Mouse (Mus musculus) left cerebral cortex, postnatal 36 days (tissue): Measurements from ENCODE around the gene Tmigd3. TPM values are rescaled to one million over a fixed set of nuclear protein-coding genes. Genes with fewer than 3 reads are reported as not detected.
A peak's percentile ranks its signal among the peaks of the same experiment; 100 is the strongest.
"Not testable (repeated sequence)": the region's sequence is repeated elsewhere in the genome, so short reads cannot be mapped to it uniquely, and the experiment has no call there.

Experiments
- DNase-seq, 2 experiments: peaks; one replicate each; pipeline ENCODE4 v3.0.0; 2021 to 2022; ENCODE audit warnings: low spot score in 2 of 2, mixed read lengths in 1 of 2
- intact Hi-C: fragments of 180-260 bp; cut with DNase I; formaldehyde crosslinking; loops from one replicate; pipeline ENCODE4 v1.15.1; 2025
- total RNA-seq, 2 experiments: library from RNA; stranded (reverse); gene quantifications; 2 replicates each; pipeline ENCODE4 v1.2.3; 2021

Gene Tmigd3
- total RNA-seq, 2 experiments from 2014 or later, result not detected

DNA sequence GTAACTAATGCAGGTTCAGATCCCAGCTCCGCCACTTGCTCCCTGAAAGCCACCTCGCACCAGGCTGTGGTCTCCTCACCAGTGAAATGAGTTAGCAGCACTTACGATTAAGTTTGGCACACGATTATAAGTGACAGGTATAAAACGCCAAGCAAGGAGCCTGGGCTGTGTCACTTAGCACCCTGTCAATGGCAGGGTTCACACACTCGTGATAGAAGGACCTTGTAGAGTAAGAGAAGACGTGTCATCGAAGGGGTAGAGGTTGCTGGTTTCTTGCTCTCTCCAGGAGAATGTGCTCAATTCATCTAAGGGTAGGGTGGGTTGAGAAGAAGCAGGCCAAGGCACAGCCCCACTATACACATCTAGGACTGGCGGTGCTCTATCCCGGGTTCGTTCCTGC lies 28.2 kb downstream of the Tmigd3 start:
- DNase-seq, result no peak
- intact Hi-C loops, result loop anchor here (5.0 to 10.0 kb wide), 3 partner anchors 124 to 227 kb away; no protein-coding TSS in a partner anchor

DNA sequence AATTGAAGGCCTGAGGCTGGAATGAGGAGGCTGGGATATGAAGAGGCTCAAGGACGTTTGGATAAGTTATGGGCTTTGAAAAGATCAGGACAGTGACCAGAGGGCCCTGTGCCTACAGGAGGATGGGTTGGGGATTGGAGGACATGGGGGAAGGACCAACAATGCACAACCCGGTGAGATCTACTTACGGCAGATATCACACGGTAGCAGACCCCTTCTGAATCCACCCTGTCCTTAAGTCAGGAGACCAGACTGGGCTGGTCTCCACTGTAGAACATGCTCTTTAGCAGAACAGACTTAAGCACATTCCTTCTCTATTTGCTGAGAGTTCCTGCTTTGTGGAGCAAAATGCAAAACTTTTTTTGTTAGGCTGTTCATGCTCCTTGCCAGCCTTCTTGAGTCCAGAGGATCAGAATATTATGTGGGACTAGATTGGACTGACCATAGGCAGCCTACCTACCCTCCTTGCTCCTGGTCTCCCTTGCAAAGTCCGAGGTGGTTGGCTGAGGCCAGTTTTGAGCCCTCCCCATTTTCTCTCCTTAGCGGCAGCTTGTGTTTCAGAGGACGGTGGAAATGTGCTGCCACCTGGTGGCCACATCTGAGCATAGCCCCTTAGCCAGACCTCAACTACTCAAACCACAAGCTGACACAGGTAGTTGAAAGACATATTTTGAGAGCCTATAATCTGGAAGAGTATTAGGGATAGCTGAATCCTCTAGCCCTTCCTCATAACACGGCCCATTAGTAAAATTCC lies 28.9 kb downstream of the Tmigd3 start:
- DNase-seq, result peak; percentile 79
- intact Hi-C loops, result loop anchor here (1.0 to 10.0 kb wide), 4 partner anchors 125 to 227 kb away; partner anchors contain the start of gene Ddx20

DNA sequence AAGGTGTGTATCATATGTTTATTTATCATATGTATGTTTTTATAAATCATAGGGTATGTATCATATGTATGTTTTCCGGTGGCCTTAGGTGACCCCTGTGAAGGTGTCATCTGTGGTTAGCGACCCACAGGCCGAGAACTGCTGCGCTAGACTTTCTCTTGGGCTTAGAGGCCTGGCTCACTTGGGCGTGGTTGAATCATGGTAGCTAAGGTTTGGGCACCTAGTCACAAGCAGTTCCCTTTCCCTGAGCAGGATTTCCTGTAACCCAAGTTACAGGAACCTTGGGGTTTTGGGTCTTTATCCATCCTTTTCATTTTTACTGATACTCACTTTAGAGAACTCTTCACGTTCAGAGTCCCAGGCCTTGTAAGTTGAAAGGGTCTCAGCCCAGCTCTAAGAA lies 29.6 kb downstream of the Tmigd3 start:
- DNase-seq, result no peak
- intact Hi-C loops, result loop anchor here (1.0 kb wide), 1 partner anchor 213 kb away; the partner anchor contains the start of gene Ddx20

DNA sequence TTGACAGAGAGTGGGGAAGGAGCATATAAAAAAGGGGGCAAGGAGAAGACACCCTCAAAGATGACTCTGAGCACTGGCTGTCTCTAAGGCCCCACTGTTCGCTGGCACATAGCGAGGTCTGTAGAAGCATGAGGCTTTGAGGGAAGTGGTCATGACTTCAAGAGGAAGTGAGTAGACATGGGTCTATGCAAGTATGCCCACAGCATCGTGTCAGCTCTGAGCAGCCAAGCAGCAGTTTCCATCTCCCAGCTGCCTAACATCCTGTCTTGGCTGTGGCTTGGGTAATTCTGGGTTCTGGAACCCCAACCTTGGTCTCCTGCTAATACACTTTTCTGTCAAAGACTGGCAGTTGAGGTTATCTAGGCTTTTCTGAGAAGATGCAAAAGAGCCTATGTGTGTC lies 30.0 kb downstream of the Tmigd3 start:
- intact Hi-C loops, result loop anchor here (1.0 kb wide), 1 partner anchor 213 kb away; the partner anchor contains the start of gene Ddx20
- no peak for DNase-seq

DNA sequence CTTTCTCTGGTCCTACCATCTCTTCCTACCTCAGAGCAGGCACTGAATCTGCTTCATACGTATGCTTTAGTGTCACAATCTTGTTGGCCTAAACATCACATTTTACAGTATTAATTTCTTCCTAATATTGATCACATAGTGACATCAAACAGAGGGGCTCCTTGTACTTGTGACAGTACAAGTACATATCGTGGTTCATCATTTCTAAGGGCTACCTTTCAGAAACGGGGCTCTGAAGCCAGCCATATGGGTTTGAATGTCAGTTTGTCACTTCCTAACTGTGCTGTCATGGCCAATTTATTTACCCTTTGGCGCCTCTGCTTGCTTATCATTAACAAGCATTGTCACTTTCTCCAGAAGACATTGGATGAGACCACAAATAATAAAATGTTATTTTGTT lies 30.8 kb downstream of the Tmigd3 start:
- intact Hi-C loops, result no loop called here
- no peak for DNase-seq

DNA sequence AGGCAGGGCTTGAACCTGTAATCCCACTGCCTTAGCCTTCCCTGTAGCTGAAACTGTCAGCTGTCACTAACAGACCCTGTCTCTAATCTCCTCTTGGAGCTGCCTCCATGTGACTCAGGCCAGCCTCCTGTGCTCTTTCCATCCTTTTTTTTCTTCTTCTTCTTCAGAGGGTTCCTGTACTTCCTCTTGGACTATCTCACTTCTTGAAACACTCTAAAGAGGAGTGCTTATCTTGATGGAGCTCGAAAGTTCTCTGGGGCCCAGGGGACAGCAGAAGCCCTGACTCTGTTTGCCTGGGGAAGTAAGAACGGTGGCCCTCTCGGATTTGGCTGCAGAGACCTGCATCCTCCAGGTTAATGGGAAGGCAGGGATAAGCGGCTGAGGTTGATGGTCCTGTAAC lies 33.5 kb downstream of the Tmigd3 start:
- intact Hi-C loops, result no loop called here
- no peak for DNase-seq

DNA sequence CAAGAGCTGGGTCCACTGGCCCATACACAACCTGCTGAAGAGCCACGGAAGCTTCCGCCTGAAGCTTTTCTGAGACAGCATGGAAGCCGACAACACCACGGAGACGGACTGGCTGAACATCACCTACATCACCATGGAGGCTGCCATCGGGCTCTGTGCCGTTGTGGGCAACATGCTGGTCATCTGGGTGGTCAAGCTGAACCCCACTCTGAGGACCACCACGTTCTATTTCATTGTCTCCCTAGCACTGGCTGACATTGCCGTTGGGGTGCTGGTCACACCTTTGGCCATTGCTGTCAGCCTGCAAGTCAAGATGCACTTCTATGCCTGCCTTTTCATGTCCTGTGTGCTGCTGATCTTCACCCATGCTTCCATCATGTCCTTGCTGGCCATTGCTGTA lies 34.0 kb downstream of the Tmigd3 start:
- DNase-seq, result no peak
- intact Hi-C loops, result no loop called here

DNA sequence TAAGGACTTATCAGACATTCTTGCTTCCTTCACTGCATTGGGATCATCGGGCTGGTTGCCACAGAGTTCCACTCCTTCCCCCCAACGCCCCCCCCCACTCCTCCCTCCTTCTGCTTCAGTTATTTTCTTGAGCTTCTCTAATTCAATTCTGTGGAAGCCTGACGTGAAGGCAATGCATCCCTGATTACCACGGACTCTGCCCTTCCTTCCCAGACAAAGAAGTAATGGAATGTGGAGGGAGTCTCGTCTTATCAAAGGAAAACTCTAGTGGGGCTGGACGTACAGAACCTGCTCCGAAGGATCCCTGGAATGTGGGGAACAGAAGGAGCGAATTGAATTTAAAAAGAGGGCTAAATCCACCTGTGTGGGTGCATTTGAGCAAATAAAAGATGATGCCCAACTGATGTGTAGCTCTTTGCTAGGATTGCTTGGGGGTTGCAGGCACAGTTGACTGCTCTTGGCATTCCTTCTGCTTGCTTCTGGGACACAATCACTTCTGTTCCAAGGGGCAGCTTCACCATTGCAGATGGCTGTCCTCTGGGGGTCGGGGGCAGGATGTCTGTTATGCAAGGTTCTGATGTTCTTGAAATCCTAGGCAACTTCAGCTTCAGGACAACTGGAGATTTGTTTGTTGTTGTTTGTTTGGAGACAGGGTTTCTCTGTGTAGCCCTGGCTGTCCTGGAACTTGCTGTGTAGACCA lies 37.4 kb downstream of the Tmigd3 start:
- intact Hi-C loops, result no loop called here
- no peak for DNase-seq

DNA sequence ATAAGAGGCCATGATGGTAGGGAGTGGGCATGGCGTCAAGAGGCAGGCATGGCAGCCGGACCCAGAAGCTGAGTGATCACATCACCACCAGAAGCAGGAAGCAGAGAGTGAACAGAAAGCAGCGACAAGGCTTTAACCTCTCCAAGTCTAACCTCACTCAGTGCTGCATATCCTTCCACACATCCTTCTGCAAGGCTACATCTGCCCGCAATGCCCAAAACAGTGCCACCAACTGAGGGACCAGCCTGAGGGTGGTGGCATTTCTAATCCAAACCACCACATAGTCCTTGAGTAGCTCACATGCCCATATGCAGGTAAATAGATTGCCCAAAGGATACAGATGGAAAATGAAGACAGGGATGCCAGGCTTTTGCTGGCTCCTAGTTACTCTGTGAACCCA lies 38.3 kb downstream of the Tmigd3 start:
- intact Hi-C loops, result no loop called here
- no peak for DNase-seq

DNA sequence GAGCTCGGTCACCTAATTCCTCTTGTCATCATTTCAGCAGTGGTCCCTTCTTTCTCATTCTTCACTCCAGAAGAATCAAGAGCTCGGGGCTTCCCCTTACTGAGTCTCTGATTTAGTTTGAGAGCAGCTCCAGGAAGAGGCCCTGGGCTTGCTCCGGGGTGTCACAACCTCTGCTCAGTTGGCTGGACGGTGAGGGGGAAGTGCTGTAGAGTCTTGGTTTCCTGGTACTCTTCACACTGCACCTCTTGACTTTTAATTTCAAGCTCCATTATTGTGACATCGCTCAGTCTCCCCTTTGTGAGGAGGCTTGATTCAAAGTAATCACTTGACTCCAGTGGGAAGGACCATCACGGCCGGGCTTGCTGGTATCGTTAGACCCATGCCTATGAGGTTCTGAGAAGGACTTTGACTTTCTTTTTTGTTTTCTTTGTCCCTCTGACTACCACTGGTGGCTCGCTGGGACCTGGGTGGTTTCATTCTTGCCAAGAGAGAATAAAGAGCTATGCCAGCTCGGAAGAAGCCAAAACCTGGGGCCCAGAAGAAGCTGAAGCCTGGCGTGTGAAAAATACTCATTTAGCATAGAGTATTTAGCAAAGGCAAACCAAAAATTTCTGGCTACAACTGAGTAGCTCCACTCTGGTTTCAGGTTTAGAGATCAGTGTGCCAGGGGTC lies 40.0 kb downstream of the Tmigd3 start:
- intact Hi-C loops, result no loop called here

DNA sequence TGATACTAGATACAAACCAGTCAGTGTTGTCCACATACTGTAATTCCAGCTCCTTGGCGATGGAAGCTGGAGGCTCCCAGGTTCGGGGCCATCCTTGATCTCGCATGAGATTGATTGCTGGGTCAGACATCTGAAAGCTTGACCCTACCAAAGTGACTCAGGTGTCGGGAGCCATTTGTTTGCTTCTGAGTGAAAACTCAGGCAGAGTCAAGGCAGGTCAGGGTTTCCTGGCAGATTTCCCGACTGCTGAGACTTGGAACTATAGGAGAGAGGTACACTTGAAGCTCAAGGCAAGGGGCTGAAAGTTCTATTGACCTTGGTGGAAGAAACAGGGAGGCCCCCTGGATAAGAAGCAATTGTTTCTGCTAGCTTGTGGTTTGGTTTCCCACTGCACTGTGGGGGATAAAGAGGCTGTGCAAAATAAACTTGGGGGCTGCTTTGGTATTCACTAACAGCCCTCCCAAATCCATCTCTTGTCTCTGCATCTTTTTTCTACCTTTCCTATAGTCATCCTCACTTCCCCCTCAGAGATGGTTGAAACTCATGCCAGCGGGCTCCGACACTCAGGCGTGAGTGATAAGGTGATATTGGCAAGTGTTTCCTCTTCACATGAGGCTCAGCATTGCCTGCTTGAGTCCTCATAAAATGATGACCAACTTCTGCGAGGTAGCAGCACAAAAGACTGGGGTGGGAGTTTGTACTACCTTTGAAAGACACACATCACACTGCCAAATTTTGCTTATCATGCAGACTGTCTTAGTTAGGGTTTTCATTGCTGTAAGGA lies 41.6 kb downstream of the Tmigd3 start:
- intact Hi-C loops, result no loop called here
- DNase-seq, result no peak

More for the DNA sequence above, 40.0 kb downstream of the Tmigd3 start:
- DNase-seq, result no peak

DNA sequence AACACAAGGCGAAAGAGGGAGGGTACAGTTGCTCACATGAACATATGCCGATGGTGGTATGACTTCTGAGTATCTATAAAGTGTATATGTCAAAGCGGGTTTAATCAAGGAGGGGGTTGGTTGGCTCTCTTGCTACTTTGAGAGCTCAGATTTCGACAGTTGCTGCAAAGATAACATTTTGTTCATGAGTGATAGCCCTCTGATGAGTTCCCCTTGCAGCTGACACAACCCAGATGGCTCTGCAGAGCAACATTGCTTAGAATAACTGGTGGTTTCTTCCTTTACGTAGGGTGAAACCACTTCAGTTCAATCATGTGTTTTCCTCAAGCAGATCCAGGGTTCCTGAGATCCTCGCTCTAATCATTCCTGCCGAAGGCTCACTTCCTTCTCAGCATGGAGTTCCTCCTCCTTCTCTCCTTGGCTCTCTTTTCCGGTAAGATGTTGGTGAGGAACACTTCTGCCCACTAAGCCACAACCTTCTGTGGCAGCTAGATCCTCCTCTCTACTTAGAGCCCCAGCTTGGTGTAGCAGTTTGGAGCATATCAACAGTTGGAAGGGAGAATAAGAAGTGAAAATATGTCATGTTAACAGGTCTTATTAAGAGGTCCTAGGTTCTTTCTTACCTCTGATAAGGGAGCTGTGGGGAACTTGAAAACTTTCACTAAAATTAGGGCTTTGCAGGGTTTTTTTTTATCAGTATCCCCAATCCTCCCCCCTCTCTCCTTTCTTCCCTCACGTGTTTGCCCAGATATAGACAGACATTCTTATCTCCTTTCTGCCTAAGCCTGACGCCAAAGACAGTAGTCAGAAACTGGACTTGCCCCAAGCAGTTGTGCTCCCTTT lies 43.4 kb downstream of the Tmigd3 start:
- intact Hi-C loops, result no loop called here
- DNase-seq, result no peak

DNA sequence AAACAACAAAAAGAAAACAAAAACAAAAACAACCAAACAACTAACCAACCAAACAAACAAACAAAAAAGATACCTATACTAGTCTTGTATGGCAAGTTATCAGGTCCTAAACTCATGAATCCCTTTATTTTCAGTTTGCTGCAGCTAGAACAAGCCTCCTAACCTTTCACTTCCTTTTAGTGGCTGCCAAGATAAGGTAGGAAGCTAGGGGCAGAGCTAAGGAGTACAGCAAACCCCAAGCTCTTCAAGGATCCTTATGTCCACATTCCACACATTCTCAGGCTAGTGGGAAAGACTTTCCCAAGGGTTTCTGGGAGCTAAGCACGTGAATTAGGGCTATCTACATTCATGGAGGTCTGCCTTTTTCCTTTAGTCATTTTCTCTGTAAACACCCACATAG lies 44.6 kb downstream of the Tmigd3 start:
- DNase-seq, result no peak
- intact Hi-C loops, result no loop called here

DNA sequence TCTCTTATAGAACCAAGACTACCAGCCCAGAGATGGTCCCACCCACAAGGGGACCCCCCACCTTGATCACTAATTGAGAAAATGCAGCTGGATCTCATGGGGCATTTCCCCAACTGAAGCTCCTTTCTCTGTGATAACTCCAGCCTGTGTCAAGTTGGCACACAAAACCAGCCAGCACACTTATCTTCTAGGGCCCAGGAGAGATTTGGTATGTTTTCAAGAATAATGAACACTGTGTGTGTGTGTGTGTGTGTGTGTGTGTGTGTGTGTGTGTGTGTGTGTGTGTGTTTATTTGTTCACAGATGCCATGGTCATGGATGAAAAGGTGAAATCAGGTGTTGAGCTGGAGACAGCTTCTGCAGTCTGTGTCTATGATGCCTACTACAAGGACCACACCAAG lies 45.8 kb downstream of the Tmigd3 start:
- DNase-seq, intact Hi-C loops: not testable (repeated sequence)

DNA sequence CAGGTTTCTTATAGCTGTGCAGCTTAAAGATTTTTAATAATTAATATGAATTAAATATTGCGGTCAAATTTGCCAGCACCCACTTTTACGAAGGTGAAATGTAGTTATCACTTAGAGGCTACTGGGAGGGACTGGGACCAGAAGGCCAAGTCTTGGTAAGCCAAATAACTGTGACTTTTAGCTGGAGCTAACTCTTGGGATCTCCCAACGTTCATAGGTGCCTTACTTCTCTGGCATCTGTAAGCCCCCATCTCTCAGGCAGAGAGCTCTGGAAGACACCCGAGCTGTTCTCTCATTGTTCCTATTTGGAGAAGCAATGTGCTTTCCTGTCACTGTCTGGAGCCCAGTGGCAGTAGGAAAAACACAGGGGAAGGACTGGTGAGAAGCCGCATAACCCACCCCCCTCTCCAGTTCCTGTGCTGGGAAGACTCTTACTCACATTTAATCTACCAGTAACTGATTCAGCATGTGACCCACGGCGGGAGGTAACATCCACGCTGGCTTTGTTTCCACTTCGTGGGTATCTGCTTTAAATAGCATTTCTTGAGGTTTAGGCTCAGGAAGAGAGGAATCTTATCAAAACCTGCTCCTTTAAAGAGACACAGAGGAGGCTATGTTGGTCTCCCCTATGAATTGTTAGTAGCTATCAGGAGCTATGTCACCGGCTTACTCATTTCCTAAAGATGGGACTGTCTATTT lies 47.1 kb downstream of the Tmigd3 start:
- no peak for DNase-seq
- intact Hi-C loops, result no loop called here

DNA sequence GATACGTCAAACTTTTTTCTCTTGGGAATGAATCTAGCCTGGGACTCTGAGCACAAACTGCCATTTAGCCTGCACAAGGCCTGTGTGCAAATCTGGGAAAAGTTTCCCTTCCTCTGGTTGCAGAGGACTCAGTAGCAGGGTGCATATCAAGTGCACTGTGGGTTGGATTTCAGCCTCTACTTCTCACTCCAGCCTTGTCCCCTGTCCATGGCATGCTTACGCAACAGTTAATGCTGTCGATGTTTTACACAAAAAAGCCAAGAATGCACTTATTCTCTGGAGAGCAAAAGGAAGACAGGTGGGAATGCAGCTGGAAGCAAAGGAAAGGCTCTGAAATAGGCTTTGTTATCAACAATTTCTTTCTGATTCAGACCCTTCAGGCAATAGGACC lies 47.6 kb downstream of the Tmigd3 start:
- intact Hi-C loops, result no loop called here
- no peak for DNase-seq

DNA sequence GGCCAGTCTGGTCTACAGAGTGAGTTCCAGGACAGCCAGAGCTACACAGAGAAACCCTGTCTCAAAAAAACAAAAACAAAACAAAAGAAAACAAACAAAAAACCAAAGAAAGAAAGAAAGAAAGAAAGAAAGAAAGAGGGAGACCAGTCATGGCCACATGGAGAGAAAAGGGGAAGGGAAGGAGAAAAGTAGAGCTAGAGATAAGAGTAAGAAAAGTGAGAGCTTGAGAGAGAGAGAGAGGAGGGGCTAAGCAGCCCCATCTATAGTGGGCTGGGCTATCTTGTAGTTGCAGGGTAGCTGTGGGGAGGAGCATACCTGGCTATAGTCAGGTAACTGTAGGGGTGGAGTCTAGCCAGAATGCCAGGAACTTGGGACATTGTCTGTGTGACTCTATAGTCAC lies 50.0 kb downstream of the Tmigd3 start:
- DNase-seq, intact Hi-C loops: not testable (repeated sequence)

DNA sequence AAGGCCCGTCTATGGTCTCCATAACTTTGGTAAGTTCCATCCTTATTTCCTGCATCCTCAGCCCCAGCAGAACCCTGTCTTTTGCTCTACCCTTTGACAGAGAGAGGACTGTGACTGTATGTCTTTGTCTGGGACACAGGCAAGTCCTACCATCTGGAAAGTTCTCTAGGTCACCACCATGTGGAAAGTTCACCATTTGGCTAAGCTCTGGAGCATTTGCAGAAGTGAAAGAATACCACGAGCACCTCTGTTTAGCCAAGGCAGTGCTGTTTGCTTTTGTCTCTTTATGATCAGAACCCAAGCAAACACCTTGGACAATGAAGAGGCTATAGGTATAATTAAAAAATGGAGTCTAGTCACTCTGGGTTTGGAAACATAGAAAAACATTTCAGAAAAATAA lies 51.3 kb downstream of the Tmigd3 start:
- DNase-seq, result no peak
- intact Hi-C loops, result no loop called here
